Mouse (Mus musculus) spleen, adult 2 months (tissue): ENCODE measurements at regions not wholly inside any gene's neighbourhood (a gene's known extent, or its start where the extent isn't known, plus 50 kb on each side); places are given as distances from the start of the nearest gene placed in this dataset.

Source experiments
- CTCF ChIP-seq: fragments of 200-500 bp; IDR thresholded peaks from 2 replicates; pipeline ENCODE4 v1.5.1; 2011; ENCODE audit warnings: mild to moderate bottlenecking, inconsistent platforms; ENCODE audit not compliant: insufficient read depth, insufficient read length, insufficient replicate concordance; ENCODE audit errors: extremely low read depth
- POLR2A ChIP-seq: fragments of 200-500 bp; IDR thresholded peaks from 2 replicates; pipeline ENCODE4 v1.6.1; 2011; ENCODE audit warnings: low read depth, low read length, inconsistent platforms

DNA sequence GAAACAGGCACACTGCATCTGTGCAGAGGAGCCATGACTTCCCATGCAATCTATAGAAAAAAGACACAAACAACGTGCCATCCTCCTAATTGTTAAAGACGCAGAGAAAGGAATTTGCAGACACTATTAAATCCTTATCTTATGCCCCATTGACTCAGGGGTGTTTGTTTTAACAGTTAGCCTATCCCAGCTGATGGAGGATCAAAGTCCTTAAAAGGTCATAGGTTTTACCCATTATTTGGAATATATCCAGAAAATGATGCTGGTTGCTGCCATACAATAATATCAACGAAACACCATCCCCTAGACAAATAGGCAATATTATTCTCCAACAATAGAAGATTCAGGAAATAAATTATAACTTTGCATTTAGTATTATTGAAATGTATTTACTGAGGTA is 65.2 kb downstream of the Vcpkmt start:
- TF ChIP-seq POLR2A (no peak), CTCF (no peak)
